Mouse (Mus musculus): ENCODE measurements around the gene Tspear. TPM values are rescaled to one million over a fixed set of nuclear protein-coding genes. Genes with fewer than 3 reads are reported as not detected.
A peak's percentile ranks its signal among the peaks of the same experiment; 100 is the strongest.
"Not testable (repeated sequence)": the region's sequence is repeated elsewhere in the genome, so short reads cannot be mapped to it uniquely, and the experiment has no call there.

Tspear gene
- polyA plus RNA-seq, 1 experiment from 2014 or later: 1.0 TPM

DNA sequence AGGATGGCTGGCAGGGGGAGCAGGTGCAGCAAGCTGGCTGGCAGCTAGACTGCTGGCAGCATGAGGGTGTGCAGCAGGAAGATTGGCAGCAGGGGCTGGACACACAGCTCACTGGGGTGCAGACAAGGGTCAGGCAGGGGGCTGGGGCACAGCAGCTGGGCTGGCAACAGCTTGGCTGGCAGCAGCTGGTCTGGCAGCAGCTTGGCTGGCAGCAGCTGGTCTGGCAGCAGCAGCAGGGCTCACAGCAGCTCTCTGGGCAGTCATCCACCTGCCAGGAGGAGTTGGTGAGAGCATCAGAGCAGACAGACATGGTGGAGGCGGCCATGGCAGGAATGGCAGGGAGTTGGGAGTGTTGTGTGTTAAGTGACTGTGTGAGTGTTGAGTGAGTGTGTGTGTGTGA is 101.5 kb downstream of the Tspear start, which contains the start of gene Gm7137:
TSS of gene Gm7137 (minus strand) at position 325 of the 400 bp plus-strand sequence.
- not testable (repeated sequence) for H3K27ac ChIP-seq (ENCODE audit: low read depth, low read length); ATAC-seq (ENCODE audit: insufficient read depth, low FRiP score, low TSS enrichment); H3K4me3 ChIP-seq (ENCODE audit: low read depth, low read length); H3K27me3 ChIP-seq (ENCODE audit: control insufficient read depth, insufficient read depth, low read length); H3K9me3 ChIP-seq (ENCODE audit: control insufficient read depth, low read length); H3K9ac ChIP-seq (ENCODE audit: low read length); H3K4me2 ChIP-seq (ENCODE audit: low read depth); H3K4me1 ChIP-seq (ENCODE audit: control insufficient read depth, insufficient read depth, low read length); H3K36me3 ChIP-seq (ENCODE audit: control insufficient read depth, insufficient read depth, low read length)
- peak; percentile 9 for DNase-seq (ENCODE audit: low spot score)
- 63% methylated on average over 1 of the region's 1 CpGs for WGBS

DNA sequence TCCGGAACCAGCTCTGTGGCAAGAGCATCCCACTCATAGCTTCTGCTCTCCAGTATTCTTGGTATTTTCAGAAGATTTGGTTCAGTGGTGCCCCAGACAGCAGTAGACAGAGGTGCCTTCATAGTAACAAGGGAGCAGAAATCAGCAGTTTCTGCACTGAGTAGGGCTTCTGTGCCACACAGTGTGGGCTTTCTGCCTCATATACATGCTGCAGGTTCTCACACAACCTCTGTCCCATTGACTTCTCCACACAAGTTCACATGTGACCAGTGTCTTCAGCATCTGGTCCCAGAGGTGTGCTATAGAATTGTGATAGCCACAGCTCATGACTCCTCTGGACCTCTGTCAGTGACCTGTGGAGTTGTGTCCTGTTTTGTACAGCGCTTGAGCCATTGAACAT is 102.3 kb downstream of the Tspear start:
- H3K27ac ChIP-seq (ENCODE audit: low read depth, low read length): no peak overlapping the region
- H3K4me3 ChIP-seq (ENCODE audit: low read depth, low read length): no peak overlapping the region
- no peaks in the 10 kb centered on the region for H3K36me3 ChIP-seq (ENCODE audit: control insufficient read depth, insufficient read depth, low read length)
- H3K4me1 ChIP-seq (ENCODE audit: control insufficient read depth, insufficient read depth, low read length): no peaks in the 10 kb centered on the region
- no peak overlapping the region for H3K4me2 ChIP-seq (ENCODE audit: low read depth)
- no peaks in the 10 kb centered on the region for H3K9me3 ChIP-seq (ENCODE audit: control insufficient read depth, low read length)
- H3K9ac ChIP-seq (ENCODE audit: low read length): no peak overlapping the region
- WGBS: 76% methylated on average over 2 of the region's 2 CpGs
- DNase-seq (ENCODE audit: low spot score): no peak
- H3K27me3 ChIP-seq (ENCODE audit: control insufficient read depth, insufficient read depth, low read length): no peaks in the 10 kb centered on the region
- ATAC-seq (ENCODE audit: insufficient read depth, low FRiP score, low TSS enrichment): no peak

DNA sequence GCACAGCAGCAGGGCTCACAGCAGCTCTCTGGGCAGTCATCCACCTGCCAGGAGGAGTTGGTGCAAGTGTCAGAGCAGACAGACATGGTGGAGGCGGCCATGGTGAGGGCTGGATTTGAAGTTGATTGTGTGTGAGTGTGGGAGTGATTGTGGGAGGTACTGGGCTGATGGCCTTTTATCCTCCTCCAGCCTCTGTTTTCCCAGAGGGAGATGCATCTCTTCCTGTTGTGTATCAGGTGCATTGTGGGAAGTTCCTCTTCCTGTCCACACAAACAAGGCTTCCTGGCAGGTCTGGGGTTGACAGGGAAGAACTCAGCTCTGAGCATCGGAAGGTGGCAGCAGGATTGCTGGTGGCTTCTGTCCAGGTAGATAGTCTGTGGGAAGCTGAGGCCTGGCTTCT is 108.6 kb downstream of the Tspear start, which contains the start of gene Gm9639:
TSS of gene Gm9639 (minus strand) at position 101 of the 400 bp plus-strand sequence.
- H3K9me3 ChIP-seq (ENCODE audit: control insufficient read depth, low read length): no peaks in the 10 kb centered on the region
- H3K27me3 ChIP-seq (ENCODE audit: control insufficient read depth, insufficient read depth, low read length): no peaks in the 10 kb centered on the region
- no peak within 1 kb of the TSS for H3K4me3 ChIP-seq (ENCODE audit: low read depth, low read length)
- 44% methylated on average over 2 of the region's 2 CpGs for WGBS
- ATAC-seq (ENCODE audit: insufficient read depth, low FRiP score, low TSS enrichment): no peak
- no peaks in the 10 kb centered on the region for H3K36me3 ChIP-seq (ENCODE audit: control insufficient read depth, insufficient read depth, low read length)
- H3K4me1 ChIP-seq (ENCODE audit: control insufficient read depth, insufficient read depth, low read length): peaks cover 2% of the 10 kb centered on the region; the same call in 1 of the 2 replicates
- H3K4me2 ChIP-seq (ENCODE audit: low read depth): no peak within 1 kb of the TSS
- DNase-seq (ENCODE audit: low spot score): no peak
- no peak within 1 kb of the TSS for H3K27ac ChIP-seq (ENCODE audit: low read depth, low read length)
- no peak within 1 kb of the TSS for H3K9ac ChIP-seq (ENCODE audit: low read length)

DNA sequence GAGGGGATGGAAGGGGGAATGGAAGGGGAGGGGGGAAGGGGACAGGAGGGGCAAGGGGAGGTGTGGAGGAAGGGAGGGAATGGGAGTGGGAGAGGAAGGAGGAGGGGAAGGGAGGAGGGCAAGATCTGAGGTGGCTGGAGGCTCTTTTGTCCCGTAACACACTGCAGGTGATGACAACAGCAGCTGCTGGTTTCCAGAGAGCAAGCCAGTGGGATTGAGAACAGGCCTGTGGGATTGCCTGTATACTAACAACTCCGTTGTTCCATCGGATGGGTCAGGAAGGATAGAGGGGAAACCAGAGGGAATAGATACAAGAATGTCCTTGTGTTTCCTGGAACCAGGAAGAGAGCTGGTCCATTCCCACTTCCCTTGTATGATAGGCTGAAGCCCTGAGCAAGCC is 111.3 kb downstream of the Tspear start:
- H3K9ac ChIP-seq (ENCODE audit: low read length): no peak overlapping the region
- no peak overlapping the region for H3K4me3 ChIP-seq (ENCODE audit: low read depth, low read length)
- H3K4me1 ChIP-seq (ENCODE audit: control insufficient read depth, insufficient read depth, low read length): peaks cover 2% of the 10 kb centered on the region; the same call in 1 of the 2 replicates
- DNase-seq (ENCODE audit: low spot score) (peak; percentile 25), ATAC-seq (ENCODE audit: insufficient read depth, low FRiP score, low TSS enrichment) (no peak)
- 18% methylated on average over 3 of the region's 3 CpGs for WGBS
- no peaks in the 10 kb centered on the region for H3K27me3 ChIP-seq (ENCODE audit: control insufficient read depth, insufficient read depth, low read length)
- H3K9me3 ChIP-seq (ENCODE audit: control insufficient read depth, low read length): no peaks in the 10 kb centered on the region
- H3K36me3 ChIP-seq (ENCODE audit: control insufficient read depth, insufficient read depth, low read length): no peaks in the 10 kb centered on the region
- H3K4me2 ChIP-seq (ENCODE audit: low read depth): no peak overlapping the region
- 0 out of 2 replicates have a peak overlapping the region, but pooled peaks have one; percentile 8 for H3K27ac ChIP-seq (ENCODE audit: low read depth, low read length)

DNA sequence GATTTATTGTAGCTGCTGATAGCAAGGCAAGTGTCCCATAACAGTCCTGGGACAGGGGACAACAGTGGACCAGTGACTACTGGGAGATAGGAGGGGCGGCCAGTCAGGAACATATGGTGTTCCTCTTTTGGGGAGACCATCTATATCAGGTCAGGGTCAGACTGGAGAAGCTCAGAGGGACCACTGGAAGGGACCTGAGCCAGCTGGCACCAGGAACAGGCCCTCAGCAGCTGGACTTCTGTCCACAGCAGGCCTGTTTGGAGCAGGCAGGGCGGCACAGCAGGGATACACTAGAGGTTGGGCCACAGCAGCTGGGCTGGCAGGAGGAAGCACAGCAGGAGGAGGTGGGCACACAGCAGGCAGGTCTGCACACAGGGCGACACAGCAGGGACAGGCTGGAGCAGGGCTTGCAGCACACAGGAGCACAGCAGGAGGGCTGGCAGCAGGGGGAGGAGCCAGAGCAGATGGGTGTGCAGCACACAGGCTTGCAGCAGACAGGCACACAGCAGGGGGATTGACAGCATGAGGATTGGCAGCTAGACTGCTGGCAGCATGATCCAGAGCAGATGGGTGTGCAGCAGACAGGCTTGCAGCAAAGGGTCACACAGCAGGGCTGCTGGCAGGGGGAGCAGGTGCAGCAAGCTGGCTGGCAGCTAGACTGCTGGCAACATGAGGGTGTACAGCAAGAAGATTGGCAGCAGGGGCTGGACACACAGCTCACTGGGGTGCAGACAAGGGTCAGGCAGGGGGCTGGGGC is 112.0 kb downstream of the Tspear start:
- 0 out of 2 replicates have a peak overlapping the region, but pooled peaks have one; percentile 8 for H3K27ac ChIP-seq (ENCODE audit: low read depth, low read length)

DNA sequence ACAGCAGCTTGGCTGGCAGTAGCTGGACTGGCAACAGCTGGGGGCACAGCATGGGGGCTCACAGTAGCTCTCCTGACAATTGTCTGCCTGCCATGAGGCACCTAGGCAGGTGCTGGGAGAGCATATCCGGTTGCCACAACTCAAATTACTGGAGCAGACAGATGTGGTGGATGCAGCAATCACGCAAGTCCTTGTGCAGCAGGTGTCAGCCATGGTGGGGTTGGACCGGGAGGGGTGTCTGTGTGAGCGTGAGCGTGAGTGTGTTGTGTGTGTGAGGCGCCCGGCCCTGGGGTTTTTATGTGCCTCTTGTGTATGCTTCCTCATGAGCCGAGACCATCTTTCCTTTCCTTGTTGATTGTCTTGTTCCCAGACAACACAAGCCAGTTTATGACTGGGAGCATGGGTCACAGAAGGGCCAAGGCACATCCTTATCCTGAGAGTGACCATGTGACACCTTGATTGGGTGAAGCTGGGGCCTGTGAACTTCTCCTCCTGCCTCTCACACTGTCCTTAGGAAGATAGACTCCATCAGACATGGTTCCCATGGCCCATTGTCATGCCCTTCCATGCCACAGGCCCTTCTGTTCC is 112.6 kb downstream of the Tspear start, which contains the start of gene Gm19668:
TSS of gene Gm19668 (minus strand) at position 213 of the 588 bp plus-strand sequence.
- no peak within 1 kb of the TSS for H3K9ac ChIP-seq (ENCODE audit: low read length)
- 0 out of 2 replicates have a peak within 1 kb of the TSS, but pooled peaks have one; percentile 8 for H3K27ac ChIP-seq (ENCODE audit: low read depth, low read length)
- ATAC-seq (ENCODE audit: insufficient read depth, low FRiP score, low TSS enrichment) (no peak; the same call in 1 of the 2 replicates), DNase-seq (ENCODE audit: low spot score) (no peak)
- H3K27me3 ChIP-seq (ENCODE audit: control insufficient read depth, insufficient read depth, low read length): no peaks in the 10 kb centered on the region
- WGBS: 46% methylated on average over 8 of the region's 8 CpGs
- no peak within 1 kb of the TSS for H3K4me3 ChIP-seq (ENCODE audit: low read depth, low read length)
- no peaks in the 10 kb centered on the region for H3K36me3 ChIP-seq (ENCODE audit: control insufficient read depth, insufficient read depth, low read length)
- H3K9me3 ChIP-seq (ENCODE audit: control insufficient read depth, low read length): no peaks in the 10 kb centered on the region
- no peak within 1 kb of the TSS for H3K4me2 ChIP-seq (ENCODE audit: low read depth)
- peaks cover 2% of the 10 kb centered on the region; the same call in 1 of the 2 replicates for H3K4me1 ChIP-seq (ENCODE audit: control insufficient read depth, insufficient read depth, low read length)

More for the DNA sequence above, 112.0 kb downstream of the Tspear start:
- H3K4me2 ChIP-seq (ENCODE audit: low read depth); H3K4me3 ChIP-seq (ENCODE audit: low read depth, low read length); H3K4me1 ChIP-seq (ENCODE audit: control insufficient read depth, insufficient read depth, low read length); H3K36me3 ChIP-seq (ENCODE audit: control insufficient read depth, insufficient read depth, low read length); H3K27me3 ChIP-seq (ENCODE audit: control insufficient read depth, insufficient read depth, low read length); DNase-seq (ENCODE audit: low spot score); ATAC-seq (ENCODE audit: insufficient read depth, low FRiP score, low TSS enrichment); H3K9me3 ChIP-seq (ENCODE audit: control insufficient read depth, low read length); H3K9ac ChIP-seq (ENCODE audit: low read length): not testable (repeated sequence)
- WGBS: 42% methylated on average over 2 of the region's 3 CpGs

DNA sequence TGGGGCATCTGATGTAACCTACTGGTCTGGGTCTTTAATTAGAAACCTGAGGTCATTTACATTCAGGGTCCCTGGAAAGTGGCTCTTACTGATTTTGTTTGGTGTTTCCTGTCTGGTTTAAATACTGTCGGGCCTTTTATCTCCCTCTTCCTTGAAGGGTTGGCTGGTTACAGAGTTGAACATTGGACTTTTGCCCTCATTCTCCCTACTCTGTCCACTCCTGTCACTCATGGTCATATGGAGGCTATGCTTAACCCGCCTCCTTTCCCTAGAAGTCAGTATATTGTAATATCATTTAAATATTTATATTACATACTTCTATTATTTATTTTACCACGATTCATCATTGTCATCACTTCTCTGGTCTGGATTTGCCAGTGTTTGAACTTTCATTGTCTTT is 117.7 kb downstream of the Tspear start:
- Histone ChIP-seq H3K36me3 (ENCODE audit: control insufficient read depth, insufficient read depth, low read length) (no peaks in the 10 kb centered on the region), H3K4me2 (ENCODE audit: low read depth) (no peak overlapping the region), H3K27ac (ENCODE audit: low read depth, low read length) (no peak overlapping the region), H3K9me3 (ENCODE audit: control insufficient read depth, low read length) (no peaks in the 10 kb centered on the region), H3K4me1 (ENCODE audit: control insufficient read depth, insufficient read depth, low read length) (no peaks in the 10 kb centered on the region), H3K9ac (ENCODE audit: low read length) (no peak overlapping the region), H3K4me3 (ENCODE audit: low read depth, low read length) (no peak overlapping the region), H3K27me3 (ENCODE audit: control insufficient read depth, insufficient read depth, low read length) (no peaks in the 10 kb centered on the region)
- 89% methylated on average over 3 of the region's 3 CpGs for WGBS
- DNase-seq (ENCODE audit: low spot score): no peak
- ATAC-seq (ENCODE audit: insufficient read depth, low FRiP score, low TSS enrichment): no peak

DNA sequence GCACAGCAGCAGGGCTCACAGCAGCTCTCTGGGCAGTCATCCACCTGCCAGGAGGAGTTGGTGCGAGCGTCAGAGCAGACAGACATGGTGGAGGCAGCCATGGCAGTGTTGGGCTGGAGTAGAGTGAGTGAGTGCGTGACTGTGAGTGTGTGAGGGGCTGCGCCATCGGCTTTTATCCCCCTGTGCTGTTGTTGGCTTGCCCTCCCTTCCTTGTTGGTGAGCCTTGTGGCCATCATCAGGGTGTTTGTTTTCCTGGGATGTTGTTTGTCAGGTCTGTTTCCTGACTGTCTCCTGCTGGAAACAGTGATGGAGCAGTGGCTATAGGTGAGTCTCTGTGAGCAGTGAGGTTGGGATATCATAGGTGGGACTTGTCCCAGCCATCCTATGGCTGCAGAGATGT is 125.4 kb downstream of the Tspear start, which contains the start of gene Gm9507:
TSS of gene Gm9507 (minus strand) at position 101 of the 400 bp plus-strand sequence.
- no peaks in the 10 kb centered on the region for H3K9me3 ChIP-seq (ENCODE audit: control insufficient read depth, low read length)
- no peak within 1 kb of the TSS for H3K9ac ChIP-seq (ENCODE audit: low read length)
- H3K27me3 ChIP-seq (ENCODE audit: control insufficient read depth, insufficient read depth, low read length): no peaks in the 10 kb centered on the region
- H3K4me3 ChIP-seq (ENCODE audit: low read depth, low read length): no peak within 1 kb of the TSS
- DNase-seq (ENCODE audit: low spot score) (no peak), ATAC-seq (ENCODE audit: insufficient read depth, low FRiP score, low TSS enrichment) (no peak)
- no peak within 1 kb of the TSS for H3K4me2 ChIP-seq (ENCODE audit: low read depth)
- no peaks in the 10 kb centered on the region for H3K4me1 ChIP-seq (ENCODE audit: control insufficient read depth, insufficient read depth, low read length)
- no peaks in the 10 kb centered on the region for H3K36me3 ChIP-seq (ENCODE audit: control insufficient read depth, insufficient read depth, low read length)
- 73% methylated on average over 5 of the region's 5 CpGs for WGBS
- no peak within 1 kb of the TSS for H3K27ac ChIP-seq (ENCODE audit: low read depth, low read length)
